Mouse (Mus musculus): ENCODE results near the gene Erbb4. TPM values are rescaled to one million over a fixed set of nuclear protein-coding genes. Genes with fewer than 3 reads are reported as not detected.
A peak's percentile ranks its signal among the peaks of the same experiment; 100 is the strongest.

The Erbb4 gene
- polyA plus RNA-seq, 1 experiment from 2014 or later: 0.21 TPM

DNA sequence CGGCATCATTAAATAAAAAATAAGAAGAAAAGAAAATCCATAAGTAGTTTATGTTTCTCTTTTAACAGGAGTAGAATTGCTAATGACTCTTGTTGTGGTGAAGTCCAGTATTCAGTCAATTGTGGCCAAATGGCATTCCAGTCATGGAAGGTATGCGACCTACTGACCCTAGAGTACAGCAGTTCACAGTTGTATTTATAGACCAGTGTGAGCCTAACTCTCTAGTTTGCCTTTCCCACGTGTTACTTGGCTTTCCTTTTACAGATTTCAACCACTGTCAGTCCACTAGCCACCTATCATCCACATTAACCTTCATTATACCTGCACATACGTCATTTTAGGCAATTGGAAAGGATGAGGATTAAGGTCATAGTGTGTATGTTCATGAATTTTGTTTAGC, 606.3 kb downstream of the Erbb4 start:
- DNase-seq (ENCODE audit: low spot score): peak; percentile 22
- no peaks in the 10 kb centered on the region for H3K9me3 ChIP-seq (ENCODE audit: control insufficient read depth, low read length)
- H3K36me3 ChIP-seq (ENCODE audit: control insufficient read depth, insufficient read depth, low read length): no peaks in the 10 kb centered on the region
- H3K4me1 ChIP-seq (ENCODE audit: control insufficient read depth, insufficient read depth, low read length): no peaks in the 10 kb centered on the region
- H3K9ac ChIP-seq (ENCODE audit: low read length): no peak overlapping the region
- H3K27ac ChIP-seq (replicated peaks; ENCODE audit: low read depth, low read length): no peak overlapping the region
- 54% methylated on average over 4 of the region's 4 CpGs for WGBS
- H3K4me2 ChIP-seq (ENCODE audit: low read depth, severe bottlenecking): no peak overlapping the region
- no peak overlapping the region for H3K4me3 ChIP-seq (ENCODE audit: low read depth, low read length)
- no peak for ATAC-seq (ENCODE audit: insufficient number of reproducible peaks, low FRiP score, low TSS enrichment, low read depth)
- no peaks in the 10 kb centered on the region for H3K27me3 ChIP-seq (ENCODE audit: control insufficient read depth, insufficient read depth, low read length)

DNA sequence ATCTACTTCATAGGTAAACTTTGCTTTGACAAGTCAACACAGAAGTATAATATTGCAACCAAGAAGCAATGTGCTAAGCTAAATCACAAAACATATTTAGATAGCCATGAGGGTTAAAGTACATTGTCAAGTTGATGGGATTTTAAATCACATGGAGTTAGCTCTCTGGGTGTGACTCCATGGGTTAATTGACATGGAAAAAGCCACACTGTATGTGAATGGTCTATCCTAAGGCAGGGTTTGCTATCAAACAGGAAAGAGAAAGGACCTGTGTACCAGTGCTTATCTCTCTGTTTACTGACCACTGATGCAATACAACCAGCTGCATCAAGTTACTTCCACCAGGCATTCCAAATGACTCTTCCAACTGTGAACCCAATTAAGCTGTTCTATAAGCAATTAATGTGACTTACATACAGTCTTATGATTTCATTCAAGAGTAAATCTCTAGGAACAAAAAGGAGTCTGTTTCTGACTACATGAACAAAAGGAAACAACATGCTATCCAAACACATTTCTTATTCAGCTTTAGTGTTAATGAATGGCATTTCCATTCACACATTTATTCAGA, 641.4 kb downstream of the Erbb4 start:
- Histone ChIP-seq H3K4me3 (ENCODE audit: low read depth, low read length) (no peak overlapping the region), H3K4me2 (ENCODE audit: low read depth, severe bottlenecking) (no peak overlapping the region), H3K9me3 (ENCODE audit: control insufficient read depth, low read length) (no peaks in the 10 kb centered on the region), H3K27ac (replicated peaks; ENCODE audit: low read depth, low read length) (no peak overlapping the region), H3K27me3 (ENCODE audit: control insufficient read depth, insufficient read depth, low read length) (no peaks in the 10 kb centered on the region), H3K36me3 (ENCODE audit: control insufficient read depth, insufficient read depth, low read length) (no peaks in the 10 kb centered on the region), H3K9ac (ENCODE audit: low read length) (no peak overlapping the region), H3K4me1 (ENCODE audit: control insufficient read depth, insufficient read depth, low read length) (no peaks in the 10 kb centered on the region)
- DNase-seq (ENCODE audit: low spot score) (no peak), ATAC-seq (ENCODE audit: insufficient number of reproducible peaks, low FRiP score, low TSS enrichment, low read depth) (no peak)

DNA sequence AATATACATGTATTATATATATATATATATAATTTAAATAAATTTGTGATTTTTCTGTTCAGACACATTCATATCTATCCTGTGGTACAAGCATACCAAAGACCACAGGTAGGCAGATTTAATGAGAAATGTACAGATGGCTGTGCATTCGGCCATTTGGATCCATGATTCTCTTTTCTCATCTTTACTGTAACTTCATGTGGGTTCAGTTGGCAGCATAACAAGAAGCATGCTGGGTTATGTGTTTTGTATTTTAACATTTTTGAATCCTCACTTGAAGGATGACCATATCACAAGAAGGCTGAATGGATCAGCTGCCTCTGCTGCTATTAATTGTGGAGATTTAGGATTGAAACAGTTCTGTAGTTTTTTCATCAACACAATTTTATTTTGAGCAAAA, 656.6 kb downstream of the Erbb4 start:
- no peaks in the 10 kb centered on the region for H3K36me3 ChIP-seq (ENCODE audit: control insufficient read depth, insufficient read depth, low read length)
- 83% methylated on average over 1 of the region's 1 CpGs for WGBS
- H3K27me3 ChIP-seq (ENCODE audit: control insufficient read depth, insufficient read depth, low read length): no peaks in the 10 kb centered on the region
- DNase-seq (ENCODE audit: low spot score) (no peak), ATAC-seq (ENCODE audit: insufficient number of reproducible peaks, low FRiP score, low TSS enrichment, low read depth) (no peak)
- no peaks in the 10 kb centered on the region for H3K4me1 ChIP-seq (ENCODE audit: control insufficient read depth, insufficient read depth, low read length)
- no peak overlapping the region for H3K4me3 ChIP-seq (ENCODE audit: low read depth, low read length)
- no peaks in the 10 kb centered on the region for H3K9me3 ChIP-seq (ENCODE audit: control insufficient read depth, low read length)
- no peak overlapping the region for H3K27ac ChIP-seq (replicated peaks; ENCODE audit: low read depth, low read length)
- H3K9ac ChIP-seq (ENCODE audit: low read length): no peak overlapping the region
- no peak overlapping the region for H3K4me2 ChIP-seq (ENCODE audit: low read depth, severe bottlenecking)

DNA sequence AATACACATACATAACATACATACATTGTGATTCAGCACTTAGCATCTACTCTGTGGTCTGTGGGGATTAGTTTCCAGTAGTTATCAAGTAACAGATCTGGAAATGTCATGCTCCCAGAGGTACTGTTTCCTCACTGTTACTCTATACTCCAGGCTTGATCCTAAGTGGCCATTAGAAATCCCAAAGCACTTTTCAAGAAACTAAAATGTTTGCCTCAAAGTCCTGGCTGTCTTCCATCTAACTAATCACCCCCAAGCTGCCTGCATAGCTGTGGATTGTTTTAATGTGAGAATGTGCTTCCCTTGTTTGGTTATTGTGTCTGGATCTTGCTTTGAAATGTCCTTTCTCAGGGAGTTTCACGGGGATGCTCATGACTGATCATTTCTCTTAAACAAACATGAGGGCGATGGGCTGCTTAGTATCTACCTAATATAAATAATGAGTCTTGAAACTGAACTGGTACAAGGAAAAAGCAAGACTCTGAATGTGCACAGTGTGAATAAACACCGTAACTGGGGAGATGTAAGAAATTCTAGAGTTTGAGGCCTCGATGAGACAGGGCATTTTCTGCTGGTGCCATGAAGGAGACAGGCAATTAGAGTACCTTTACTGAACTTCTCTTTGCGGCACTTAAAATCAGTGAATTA, 683.4 kb downstream of the Erbb4 start:
- no peak overlapping the region for H3K9ac ChIP-seq (ENCODE audit: low read length)
- no peaks in the 10 kb centered on the region for H3K36me3 ChIP-seq (ENCODE audit: control insufficient read depth, insufficient read depth, low read length)
- DNase-seq (ENCODE audit: low spot score) (no peak), ATAC-seq (ENCODE audit: insufficient number of reproducible peaks, low FRiP score, low TSS enrichment, low read depth) (no peak)
- no peak overlapping the region for H3K4me3 ChIP-seq (ENCODE audit: low read depth, low read length)
- no peaks in the 10 kb centered on the region for H3K4me1 ChIP-seq (ENCODE audit: control insufficient read depth, insufficient read depth, low read length)
- no peaks in the 10 kb centered on the region for H3K9me3 ChIP-seq (ENCODE audit: control insufficient read depth, low read length)
- H3K27me3 ChIP-seq (ENCODE audit: control insufficient read depth, insufficient read depth, low read length): no peaks in the 10 kb centered on the region
- H3K27ac ChIP-seq (replicated peaks; ENCODE audit: low read depth, low read length): no peak overlapping the region
- no peak overlapping the region for H3K4me2 ChIP-seq (ENCODE audit: low read depth, severe bottlenecking)
- whole genome bisulfite sequencing: 83% methylated on average over 5 of the region's 5 CpGs

DNA sequence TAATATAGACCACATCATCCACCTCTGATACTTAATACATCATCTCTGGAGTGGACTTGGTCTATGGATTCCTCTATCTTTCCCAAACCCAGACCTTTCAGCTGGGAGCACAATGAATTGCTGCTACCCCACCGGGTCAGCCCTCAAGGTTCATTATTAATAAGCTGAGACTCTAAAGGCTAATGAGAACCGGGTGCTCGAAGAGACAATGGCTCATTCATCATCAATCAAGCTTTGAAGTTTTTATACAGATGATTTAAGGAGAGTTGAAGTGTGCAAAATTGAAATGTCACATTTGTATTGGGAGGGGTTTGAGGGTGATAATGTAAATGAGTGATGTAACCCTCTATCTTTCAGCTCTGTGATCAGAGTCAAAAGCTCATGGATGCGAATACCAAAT, 706.7 kb downstream of the Erbb4 start:
- 56% methylated on average over 4 of the region's 4 CpGs for WGBS
- H3K27me3 ChIP-seq (ENCODE audit: control insufficient read depth, insufficient read depth, low read length): no peaks in the 10 kb centered on the region
- no peaks in the 10 kb centered on the region for H3K4me1 ChIP-seq (ENCODE audit: control insufficient read depth, insufficient read depth, low read length)
- DNase-seq (ENCODE audit: low spot score) (no peak), ATAC-seq (ENCODE audit: insufficient number of reproducible peaks, low FRiP score, low TSS enrichment, low read depth) (no peak)
- H3K4me3 ChIP-seq (ENCODE audit: low read depth, low read length): no peak overlapping the region
- no peak overlapping the region for H3K4me2 ChIP-seq (ENCODE audit: low read depth, severe bottlenecking)
- H3K9ac ChIP-seq (ENCODE audit: low read length): no peak overlapping the region
- H3K27ac ChIP-seq (replicated peaks; ENCODE audit: low read depth, low read length): no peak overlapping the region
- no peaks in the 10 kb centered on the region for H3K9me3 ChIP-seq (ENCODE audit: control insufficient read depth, low read length)
- H3K36me3 ChIP-seq (ENCODE audit: control insufficient read depth, insufficient read depth, low read length): no peaks in the 10 kb centered on the region

DNA sequence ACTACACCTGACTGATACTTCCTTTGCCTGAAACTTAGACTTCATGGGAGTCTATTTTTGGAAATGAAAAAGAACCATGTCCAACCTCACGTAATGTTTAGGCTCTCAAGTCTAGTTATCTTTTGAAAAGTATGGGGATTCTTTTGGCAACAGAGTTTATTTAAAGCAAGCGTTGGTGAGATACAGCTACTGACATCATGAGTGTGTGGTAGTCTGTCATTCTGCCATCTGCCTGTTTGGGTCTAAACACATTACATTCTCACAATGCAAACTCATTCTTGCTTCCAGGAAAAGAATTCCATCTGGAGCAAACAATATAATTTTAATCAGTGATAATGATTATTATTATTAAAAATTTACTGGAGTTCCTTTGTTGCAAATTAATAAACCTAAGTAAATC, 736.3 kb downstream of the Erbb4 start:
- H3K9ac ChIP-seq (ENCODE audit: low read length): no peak overlapping the region
- ATAC-seq (ENCODE audit: insufficient number of reproducible peaks, low FRiP score, low TSS enrichment, low read depth): no peak
- no peaks in the 10 kb centered on the region for H3K36me3 ChIP-seq (ENCODE audit: control insufficient read depth, insufficient read depth, low read length)
- H3K27me3 ChIP-seq (ENCODE audit: control insufficient read depth, insufficient read depth, low read length): no peaks in the 10 kb centered on the region
- no peak overlapping the region for H3K4me2 ChIP-seq (ENCODE audit: low read depth, severe bottlenecking)
- no peaks in the 10 kb centered on the region for H3K9me3 ChIP-seq (ENCODE audit: control insufficient read depth, low read length)
- no peak overlapping the region for H3K27ac ChIP-seq (replicated peaks; ENCODE audit: low read depth, low read length)
- no peak overlapping the region for H3K4me3 ChIP-seq (ENCODE audit: low read depth, low read length)
- no peaks in the 10 kb centered on the region for H3K4me1 ChIP-seq (ENCODE audit: control insufficient read depth, insufficient read depth, low read length)
- DNase-seq (ENCODE audit: low spot score): no peak
- 82% methylated on average over 2 of the region's 2 CpGs for WGBS

DNA sequence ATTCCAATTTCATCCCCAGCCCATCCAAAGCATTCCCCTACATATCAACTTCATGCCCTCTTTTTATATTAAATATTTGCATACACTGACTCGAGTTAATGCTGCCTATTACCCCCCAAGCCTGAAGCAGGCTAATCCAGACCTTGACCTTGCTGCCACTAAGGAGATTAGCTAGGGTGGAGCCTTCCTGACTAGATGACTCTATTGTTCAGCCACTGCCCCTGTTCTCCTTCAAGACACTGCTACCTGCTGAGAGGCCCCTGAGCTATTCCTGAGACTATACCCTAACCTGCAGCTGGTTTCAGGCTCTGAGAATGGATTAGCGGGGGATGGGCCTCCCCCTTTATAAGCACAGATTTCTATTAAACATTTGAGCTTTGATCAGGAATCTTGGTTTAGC, 774.1 kb downstream of the Erbb4 start:
- no peak for DNase-seq (ENCODE audit: low spot score)
- Histone ChIP-seq H3K27me3 (ENCODE audit: control insufficient read depth, insufficient read depth, low read length) (no peaks in the 10 kb centered on the region), H3K27ac (replicated peaks; ENCODE audit: low read depth, low read length) (no peak overlapping the region), H3K9me3 (ENCODE audit: control insufficient read depth, low read length) (no peaks in the 10 kb centered on the region), H3K4me1 (ENCODE audit: control insufficient read depth, insufficient read depth, low read length) (no peaks in the 10 kb centered on the region), H3K36me3 (ENCODE audit: control insufficient read depth, insufficient read depth, low read length) (no peaks in the 10 kb centered on the region), H3K4me3 (ENCODE audit: low read depth, low read length) (no peak overlapping the region), H3K4me2 (ENCODE audit: low read depth, severe bottlenecking) (no peak overlapping the region), H3K9ac (ENCODE audit: low read length) (no peak overlapping the region)
- ATAC-seq (ENCODE audit: insufficient number of reproducible peaks, low FRiP score, low TSS enrichment, low read depth): no peak
- WGBS: 51% methylated on average over 2 of the region's 2 CpGs

DNA sequence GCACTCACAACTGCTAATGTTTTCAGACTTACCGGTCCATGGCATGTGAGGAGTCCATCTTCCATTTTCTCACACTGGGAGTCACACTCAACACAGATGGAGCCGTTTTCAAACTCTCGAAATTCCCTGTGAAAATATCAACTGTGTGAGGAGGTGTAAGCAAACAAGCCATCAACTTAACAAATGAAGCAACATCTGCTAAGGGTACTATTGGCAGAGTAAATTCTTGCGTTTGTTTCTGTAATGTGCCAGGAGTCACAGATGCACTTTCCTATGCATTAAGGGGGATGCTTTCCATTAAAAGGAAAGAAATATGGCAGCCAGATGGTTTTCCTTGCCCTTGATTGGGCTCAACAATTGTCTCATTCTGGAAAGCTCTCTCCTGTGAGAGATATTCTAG, 802.0 kb downstream of the Erbb4 start:
- DNase-seq (ENCODE audit: low spot score) (no peak), ATAC-seq (ENCODE audit: insufficient number of reproducible peaks, low FRiP score, low TSS enrichment, low read depth) (no peak)
- no peak overlapping the region for H3K4me3 ChIP-seq (ENCODE audit: low read depth, low read length)
- H3K9me3 ChIP-seq (ENCODE audit: control insufficient read depth, low read length): no peaks in the 10 kb centered on the region
- H3K27ac ChIP-seq (replicated peaks; ENCODE audit: low read depth, low read length): no peak overlapping the region
- no peaks in the 10 kb centered on the region for H3K27me3 ChIP-seq (ENCODE audit: control insufficient read depth, insufficient read depth, low read length)
- H3K4me1 ChIP-seq (ENCODE audit: control insufficient read depth, insufficient read depth, low read length): no peaks in the 10 kb centered on the region
- H3K9ac ChIP-seq (ENCODE audit: low read length): no peak overlapping the region
- 73% methylated on average over 4 of the region's 4 CpGs for WGBS
- no peak overlapping the region for H3K4me2 ChIP-seq (ENCODE audit: low read depth, severe bottlenecking)
- no peaks in the 10 kb centered on the region for H3K36me3 ChIP-seq (ENCODE audit: control insufficient read depth, insufficient read depth, low read length)

DNA sequence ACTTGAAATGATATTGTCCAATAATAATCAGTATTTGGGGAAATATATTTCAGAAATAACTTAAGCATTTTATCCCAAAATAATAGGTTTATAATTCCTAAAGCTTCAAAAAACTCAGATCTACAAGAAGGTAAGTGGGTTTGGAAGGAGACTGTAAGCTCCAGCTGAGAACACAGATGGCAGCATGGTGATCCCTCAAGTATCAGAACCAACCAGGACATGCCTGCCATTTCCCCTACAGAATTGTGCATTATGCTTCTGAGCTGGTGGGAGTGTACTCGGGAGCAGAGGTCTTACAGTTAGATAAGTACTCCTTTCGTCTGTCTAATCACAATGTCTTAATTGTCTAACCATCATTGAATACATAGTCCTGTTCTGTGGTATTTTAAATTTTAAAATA, 823.4 kb downstream of the Erbb4 start:
- 77% methylated on average over 2 of the region's 2 CpGs for WGBS
- no peak overlapping the region for H3K4me3 ChIP-seq (ENCODE audit: low read depth, low read length)
- H3K27ac ChIP-seq (replicated peaks; ENCODE audit: low read depth, low read length): no peak overlapping the region
- no peaks in the 10 kb centered on the region for H3K36me3 ChIP-seq (ENCODE audit: control insufficient read depth, insufficient read depth, low read length)
- no peaks in the 10 kb centered on the region for H3K27me3 ChIP-seq (ENCODE audit: control insufficient read depth, insufficient read depth, low read length)
- ATAC-seq (ENCODE audit: insufficient number of reproducible peaks, low FRiP score, low TSS enrichment, low read depth): no peak
- H3K4me2 ChIP-seq (ENCODE audit: low read depth, severe bottlenecking): no peak overlapping the region
- no peak for DNase-seq (ENCODE audit: low spot score)
- no peak overlapping the region for H3K9ac ChIP-seq (ENCODE audit: low read length)
- H3K4me1 ChIP-seq (ENCODE audit: control insufficient read depth, insufficient read depth, low read length): no peaks in the 10 kb centered on the region
- no peaks in the 10 kb centered on the region for H3K9me3 ChIP-seq (ENCODE audit: control insufficient read depth, low read length)

All from limb, embryonic 11.5 days (tissue).